Mouse (Mus musculus) MN1 (cell line): ENCODE measurements at regions not wholly inside any gene's neighbourhood (a gene's known extent, or its start where the extent isn't known, plus 50 kb on each side); places are given as distances from the start of the nearest gene placed in this dataset.

Experiments used
- DNase-seq: peaks from one replicate; pipeline ENCODE4 v3.0.0-alpha.2; 2016; ENCODE audit warnings: low spot score

DNA sequence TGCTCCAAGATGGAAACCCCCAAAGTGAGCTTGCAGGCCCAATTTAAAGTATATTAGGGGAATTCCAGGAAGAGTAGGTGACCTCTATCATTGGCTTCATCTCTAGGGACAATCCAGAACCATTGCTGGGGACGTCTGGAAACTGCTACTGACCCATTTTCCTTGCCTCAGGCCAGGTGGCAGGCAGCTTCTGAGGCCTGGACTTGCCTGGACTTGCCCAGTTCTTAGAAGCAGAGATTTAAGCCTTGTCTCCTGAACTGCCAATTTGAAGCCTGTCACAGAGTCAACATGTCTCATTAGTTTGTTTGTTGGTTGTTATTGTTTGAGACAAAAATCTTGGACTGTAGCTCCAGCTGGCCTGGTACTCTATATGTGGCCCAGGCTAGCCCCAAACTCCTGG is 151.1 kb downstream of the Sp3 start:
- no peak for DNase-seq

DNA sequence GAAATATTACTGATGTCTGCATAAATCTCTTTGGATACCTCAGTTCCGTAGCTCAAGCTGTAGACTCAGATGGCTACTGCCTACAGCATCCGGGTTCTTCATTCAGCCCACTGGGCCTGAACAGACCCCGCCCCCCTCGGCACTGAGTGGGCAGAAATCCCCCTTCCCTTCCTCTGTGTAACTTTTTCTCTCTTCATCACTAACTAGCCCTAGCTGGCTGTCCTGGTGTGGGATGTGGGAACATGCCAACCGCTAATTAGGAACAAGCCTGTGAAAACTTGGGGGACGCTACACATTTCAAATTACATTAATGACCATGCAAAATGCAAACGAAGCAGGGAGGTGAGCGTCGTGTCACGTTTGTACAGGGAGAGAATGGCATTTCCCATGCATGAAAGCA is 147.5 kb downstream of the Sp3 start:
- no peak for DNase-seq

DNA sequence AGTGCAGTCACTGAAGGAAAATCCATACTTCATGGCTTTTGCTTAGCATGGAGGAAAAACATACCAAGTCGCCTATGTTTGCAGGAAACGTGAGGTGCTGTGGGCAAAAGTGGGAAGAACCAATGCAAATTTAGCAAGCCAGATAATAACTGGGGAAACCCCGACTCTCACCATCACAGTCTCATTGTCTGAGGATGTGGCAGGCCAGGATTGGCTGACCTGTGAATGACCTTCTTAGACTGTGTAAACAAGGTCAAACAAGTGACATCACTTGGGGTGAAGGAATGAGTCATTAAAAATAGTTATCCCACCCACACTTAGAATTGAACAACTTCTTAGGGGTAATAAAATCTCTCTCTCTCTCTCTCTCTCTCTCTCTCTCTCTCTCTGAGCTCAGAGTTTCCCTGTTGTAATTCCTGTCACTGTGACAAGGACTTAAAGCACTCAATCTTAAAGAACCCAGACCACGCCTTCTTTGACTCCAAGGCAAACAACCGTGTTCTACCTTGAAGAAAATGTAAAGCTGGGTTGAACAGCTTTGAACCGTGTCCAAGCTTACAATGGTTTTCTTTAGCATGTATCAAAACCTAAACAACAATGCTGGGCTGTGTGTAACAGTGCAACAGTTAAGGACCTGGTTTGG is 142.0 kb downstream of the Sp3 start:
- DNase-seq, result no peak

DNA sequence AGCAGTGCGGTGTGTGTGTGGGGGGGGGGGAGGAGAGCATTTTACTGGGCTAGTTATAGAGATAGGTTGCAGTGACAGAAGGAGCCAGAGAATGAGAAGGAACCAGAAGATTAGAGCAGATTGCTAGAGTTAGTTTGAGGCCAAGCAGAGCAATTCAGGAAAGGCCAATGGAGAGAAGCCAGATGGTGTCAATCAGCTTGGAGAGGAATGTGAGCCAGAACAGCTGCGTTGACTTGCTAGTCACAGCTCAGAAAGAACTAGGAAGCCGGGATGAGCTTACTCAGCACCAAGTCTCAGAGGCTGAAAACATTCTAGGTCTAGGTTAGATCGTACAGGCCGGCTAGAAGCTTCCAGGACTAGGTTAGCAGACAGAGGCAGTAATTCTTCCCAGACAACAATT is 140.6 kb downstream of the Sp3 start:
- DNase-seq, result no peak

DNA sequence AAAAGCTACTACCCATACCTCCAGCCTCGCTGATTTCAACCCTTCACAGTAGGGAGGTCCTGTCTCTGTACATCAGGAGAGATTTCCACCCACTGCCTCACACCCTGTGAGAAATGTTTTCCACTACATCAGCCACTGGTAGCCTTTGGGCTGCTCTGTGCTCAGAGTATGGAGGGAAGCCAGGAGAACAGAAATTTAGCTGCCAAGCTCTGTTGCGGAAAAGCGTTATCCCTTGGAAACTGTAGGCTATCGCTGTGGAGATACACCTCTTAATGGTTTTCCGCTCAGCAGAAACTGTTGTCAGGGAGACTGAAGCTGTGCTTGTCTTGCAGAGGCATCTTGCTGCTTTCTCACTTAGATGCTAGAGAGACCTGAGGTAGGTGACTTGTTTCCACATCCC is 138.9 kb downstream of the Sp3 start:
- no peak for DNase-seq

DNA sequence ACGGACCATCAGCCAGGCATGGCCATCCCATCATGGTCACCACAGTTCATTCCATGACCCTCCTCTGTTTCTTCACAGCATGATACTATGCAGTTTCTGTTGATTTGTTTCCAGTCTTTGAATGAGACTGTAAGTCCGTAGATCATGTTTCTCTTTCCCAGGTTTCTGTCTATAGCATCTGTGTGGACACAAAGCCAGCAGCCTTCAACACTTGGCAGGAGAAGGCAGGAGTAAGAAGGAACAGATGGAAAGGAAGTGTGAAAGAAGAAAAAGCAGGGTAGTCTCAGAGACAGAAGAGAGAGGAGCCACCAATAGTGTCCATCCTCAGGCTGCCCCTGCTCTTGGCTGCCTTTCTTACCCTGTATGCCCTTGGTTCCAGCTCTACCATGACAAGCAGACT is 136.6 kb downstream of the Sp3 start:
- no peak for DNase-seq

DNA sequence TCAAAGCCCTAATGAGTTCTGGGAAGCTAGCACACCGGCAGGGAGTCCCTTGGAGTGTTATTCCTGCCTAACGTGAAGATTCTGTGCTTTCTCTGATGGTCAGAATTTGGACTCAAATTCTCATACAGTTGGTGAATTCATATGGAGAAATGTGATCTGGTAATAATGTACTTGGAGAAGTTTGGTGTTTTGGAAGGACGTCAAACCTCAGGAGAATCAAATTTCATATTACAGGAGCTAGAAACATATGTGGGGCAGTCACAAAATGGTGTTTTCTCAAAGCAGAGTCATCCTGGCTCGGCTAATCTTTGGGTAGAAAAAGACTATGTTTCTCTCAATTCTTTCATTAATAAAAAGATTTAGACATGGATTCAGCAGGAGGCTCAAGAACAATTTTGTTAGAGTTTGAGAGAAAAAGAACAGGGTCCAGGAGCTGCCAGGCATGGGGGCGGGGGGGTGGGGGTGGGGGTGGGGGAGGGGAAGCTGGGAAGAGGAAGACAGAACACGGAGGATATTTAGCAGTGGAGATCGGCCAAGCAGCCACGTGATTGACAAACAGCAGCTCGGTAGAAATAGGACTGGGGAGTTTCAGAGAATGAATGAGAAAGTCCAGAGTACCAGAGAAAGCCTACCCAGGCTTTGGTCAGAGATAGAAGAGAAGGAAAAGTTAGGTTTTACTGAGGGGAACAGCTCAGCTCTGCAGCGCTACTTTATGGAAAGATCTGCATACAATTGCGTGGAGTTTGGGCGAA is 130.6 kb downstream of the Sp3 start:
- DNase-seq, result no peak

DNA sequence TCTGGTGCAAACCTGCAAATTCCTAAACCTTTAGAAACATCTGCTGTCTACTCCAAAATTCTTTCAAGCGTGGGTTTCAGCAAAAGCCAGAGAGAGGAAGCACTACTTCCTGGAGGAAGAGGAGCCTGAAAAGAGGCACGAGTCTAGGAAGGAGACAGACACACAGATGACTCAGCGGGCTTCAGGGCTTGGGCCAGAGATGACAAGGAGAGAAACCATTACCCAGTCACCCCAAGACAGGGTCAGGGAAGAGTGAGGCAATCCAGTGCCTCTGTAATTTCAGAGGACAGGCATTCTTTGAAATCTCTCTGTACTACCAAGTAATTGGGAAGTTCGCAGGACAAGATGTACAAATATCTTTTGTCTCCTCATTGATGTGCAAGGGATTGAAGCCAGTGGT is 127.7 kb downstream of the Sp3 start:
- no peak for DNase-seq

DNA sequence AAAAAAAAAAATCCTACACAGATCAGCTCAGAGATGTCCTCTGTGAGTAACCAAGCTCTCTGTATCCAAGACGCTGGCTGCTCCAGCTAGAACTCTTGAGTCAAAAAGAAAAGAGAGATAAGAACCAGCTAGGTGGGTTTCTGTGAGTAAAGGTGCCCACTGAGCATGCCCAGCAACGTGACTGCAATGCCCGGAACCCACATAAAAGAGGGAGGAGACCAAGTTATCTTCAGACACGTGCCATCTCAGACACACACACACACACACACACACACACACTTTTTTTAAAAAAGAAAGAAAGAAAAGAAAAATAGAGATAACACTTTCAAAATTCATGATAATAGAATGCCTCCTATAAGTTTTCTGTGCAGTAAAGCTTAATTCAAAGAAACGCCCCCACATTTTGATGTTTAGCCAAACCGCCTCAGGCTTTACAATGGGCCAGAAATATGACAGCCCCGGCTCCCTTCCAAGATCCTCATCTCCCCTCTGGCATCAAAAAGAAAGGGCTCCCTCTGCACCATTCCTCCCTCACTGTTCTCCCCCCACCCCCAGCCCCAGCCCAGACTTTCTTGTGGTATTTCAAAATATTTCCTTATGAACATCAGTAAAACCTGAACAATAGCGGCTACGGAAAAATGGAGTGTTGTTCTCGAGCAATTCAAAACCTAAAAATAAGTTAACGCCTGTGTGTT is 124.8 kb downstream of the Sp3 start:
- DNase-seq, result no peak

DNA sequence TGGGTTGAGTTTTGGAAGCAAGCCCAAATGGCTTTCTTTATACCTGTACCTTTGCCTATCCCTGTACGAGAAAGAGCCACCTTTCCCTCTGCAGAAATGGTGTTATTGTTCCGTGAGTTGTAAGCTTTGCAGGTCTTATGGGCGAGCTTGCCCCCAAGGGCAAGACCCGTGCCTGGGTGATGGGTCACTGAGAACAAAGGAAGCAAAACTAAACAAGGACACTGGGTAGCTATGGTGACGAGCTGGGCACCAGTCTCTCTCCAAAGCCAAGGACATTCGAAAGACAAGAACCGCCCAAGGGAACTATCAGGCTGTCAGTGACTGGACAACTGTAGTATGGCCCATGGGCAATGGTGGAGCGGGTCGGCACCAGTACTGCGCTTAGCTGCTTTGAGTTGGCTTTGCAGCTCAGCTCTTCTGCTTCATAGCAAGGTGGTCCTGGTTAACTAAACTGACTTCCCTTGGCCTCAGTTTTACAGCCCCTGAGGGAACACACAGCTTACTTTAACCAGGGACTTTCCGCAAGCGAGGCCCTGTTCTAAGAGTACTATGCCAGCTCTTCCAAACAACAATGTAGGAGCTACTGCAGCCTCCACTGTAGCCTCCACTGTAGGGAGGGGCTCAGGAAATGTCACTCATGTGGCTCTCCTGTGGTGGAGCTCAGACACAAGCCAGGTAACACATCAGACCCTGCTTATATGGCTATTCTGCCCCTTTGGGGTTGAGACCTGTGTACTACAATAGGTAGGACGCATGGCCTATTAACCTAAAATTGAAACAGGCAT is 124.1 kb downstream of the Sp3 start:
- DNase-seq, result no peak

DNA sequence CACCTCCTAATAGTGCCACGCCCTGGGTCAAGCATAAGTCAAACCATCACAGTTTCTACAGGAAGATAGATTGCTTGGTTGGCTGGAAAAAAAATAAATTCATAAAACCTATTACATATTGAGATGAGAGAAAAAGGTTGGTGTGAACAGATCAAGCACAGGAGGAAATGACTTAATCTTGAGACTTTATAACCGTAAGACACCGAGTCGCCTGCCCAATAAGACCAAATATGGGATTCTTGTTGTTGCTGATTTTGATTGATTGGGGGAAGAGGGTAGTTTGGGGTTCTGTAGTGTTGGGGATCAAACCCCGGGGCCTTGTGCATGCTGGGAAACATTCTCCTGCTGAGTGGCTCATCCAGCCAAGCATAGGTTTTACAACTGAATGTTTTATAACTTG is 122.9 kb downstream of the Sp3 start:
- DNase-seq, result no peak

DNA sequence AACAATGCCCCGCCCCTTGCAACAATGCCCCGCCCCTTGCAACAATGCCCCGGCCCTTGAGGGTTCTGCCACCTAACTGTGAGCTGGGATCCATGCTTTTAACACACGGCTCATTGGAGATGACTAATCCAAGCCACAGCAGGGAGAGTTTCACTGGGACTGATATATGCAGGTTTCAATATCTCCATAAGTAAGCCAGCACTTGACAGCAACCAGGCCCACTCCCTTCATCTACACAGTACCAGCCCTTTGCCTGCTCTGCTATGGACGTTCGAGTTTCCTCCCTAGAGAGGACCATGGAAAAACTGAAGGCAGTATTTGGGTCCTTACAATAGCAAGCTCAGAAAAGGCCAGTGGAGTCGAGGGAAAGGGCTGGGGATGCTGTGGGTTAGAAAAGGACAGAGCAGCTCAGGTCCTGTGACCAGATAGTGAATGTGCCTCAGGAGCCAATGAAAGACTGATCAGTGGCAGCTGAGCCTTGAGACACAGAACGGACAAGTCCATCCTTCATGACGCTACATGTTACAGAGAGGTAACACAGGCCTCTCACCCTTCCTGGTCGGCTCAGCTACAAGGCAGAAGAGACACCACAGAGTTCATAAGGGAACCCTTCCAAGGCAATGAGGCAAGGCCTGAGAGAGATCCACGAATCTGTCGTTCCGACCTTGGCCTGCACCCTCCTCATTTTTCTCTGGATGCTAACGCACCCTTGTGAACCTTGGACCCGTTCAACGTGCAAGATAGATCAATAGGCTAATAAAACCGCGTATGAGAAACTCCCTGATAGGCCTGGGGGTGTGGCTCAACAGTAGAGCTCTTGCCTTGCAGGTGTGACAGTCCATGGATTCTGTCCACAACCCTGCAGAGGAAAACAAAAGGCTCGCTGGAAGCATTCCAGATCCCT is 114.5 kb downstream of the Sp3 start:
- DNase-seq, result no peak

DNA sequence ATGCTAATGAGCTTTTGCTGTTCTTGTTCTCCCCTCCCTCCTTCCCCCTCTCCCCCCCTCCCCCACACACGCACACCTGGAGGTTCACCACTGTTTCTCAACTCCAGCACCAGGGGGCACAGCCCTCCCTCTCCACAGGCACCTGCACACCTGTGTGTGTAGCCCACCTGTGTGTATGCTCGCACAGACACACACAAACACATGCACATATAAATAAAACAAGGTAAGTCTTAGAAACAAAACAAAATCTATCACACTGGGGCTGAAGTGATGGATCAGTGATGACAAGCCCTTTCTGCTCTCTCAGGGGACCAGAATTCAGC is 113.9 kb downstream of the Sp3 start:
- no peak for DNase-seq

DNA sequence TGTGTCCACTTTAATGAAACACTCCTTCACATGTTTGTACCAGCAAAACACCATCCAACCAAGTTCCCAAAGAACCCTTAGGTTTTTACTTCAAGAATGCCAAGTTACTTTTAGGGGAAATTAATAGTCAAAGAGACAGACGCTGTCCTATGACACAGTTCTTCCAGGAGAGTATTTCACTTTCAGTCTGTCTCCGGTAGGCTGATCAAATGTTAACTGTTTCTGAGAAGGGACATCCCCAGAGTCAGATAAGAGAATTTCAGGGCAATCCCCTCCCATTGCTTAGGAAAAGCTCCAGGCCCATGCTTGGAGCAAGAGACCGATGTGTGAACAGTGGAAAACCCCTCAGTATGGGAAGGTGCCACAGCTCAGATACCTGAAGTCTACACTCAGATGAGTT is 112.1 kb downstream of the Sp3 start:
- DNase-seq, result no peak

DNA sequence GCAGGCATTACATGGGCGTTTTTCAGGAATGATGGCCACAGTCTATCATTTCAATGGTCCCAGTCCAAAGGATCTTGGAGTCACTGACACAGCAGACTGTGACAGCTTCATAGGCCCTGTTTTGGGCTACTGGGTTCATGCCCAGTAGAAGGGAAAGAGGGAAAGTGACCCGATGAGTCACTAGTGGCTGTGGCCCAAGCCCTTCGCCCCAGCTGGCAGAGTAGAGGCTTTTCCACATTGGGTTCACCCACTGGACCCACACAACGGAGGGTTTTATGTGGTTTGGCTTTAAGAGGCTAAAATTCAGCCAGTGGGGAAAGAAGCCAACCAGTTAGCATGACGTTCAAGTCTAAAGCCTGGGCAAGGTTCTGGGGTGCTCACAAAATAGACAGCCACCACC is 108.4 kb downstream of the Sp3 start:
- DNase-seq, result no peak

DNA sequence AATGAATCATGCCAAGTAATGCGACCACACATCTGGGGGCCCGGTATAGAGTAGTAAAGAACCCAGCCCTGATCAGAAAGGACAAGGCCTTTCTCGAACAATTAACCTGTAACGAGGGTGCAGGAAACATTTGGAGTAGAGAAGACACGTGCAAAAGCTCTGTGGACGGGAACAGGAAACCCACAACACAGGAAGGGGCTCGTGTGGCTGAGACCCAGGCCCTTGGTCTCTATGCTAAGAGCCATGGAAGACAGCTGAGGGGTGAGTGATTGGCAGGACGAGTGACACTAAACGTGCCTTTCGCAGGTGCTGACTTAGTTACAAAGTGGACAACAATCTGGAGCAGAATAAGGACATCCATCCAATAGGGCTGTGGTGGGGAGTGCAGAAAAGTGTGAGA is 106.3 kb downstream of the Sp3 start:
- no peak for DNase-seq

DNA sequence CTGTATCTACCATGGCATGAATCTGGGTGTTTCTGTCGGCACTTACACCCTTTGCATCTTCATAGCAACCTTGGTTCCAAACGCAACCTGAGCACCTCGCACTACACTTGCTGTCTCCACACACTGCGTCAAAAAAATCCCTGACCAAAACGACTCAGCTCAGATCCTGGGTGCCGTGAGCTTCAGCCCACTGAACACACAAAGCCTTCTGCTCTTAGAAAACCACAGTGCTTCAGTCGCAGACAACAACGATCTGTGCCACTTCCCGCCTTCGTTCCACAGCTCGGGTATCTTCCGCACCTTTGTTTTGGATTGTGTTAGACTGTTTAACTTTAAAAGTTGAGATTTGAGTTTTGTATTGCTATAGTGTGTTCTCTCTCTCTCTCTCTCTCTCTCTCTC is 105.7 kb downstream of the Sp3 start:
- no peak for DNase-seq

DNA sequence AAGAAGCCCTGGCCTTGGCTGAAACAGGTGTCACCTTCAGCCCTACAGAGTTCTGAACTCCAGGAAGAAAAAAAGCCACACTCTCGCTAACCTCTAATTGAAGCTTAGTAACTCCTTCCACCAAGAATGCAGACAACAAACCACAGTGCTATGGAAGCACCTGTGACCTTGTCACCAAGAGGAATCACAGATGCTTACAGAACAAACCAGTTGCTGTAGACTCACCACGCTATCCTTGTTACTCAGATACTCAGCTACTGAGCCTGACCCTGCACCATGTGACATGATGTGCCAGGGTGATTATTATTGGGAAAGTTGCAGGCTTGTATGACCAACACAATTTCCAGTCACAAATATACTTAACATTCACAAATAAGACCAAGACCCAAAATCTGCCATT is 104.6 kb downstream of the Sp3 start:
- DNase-seq, result no peak

DNA sequence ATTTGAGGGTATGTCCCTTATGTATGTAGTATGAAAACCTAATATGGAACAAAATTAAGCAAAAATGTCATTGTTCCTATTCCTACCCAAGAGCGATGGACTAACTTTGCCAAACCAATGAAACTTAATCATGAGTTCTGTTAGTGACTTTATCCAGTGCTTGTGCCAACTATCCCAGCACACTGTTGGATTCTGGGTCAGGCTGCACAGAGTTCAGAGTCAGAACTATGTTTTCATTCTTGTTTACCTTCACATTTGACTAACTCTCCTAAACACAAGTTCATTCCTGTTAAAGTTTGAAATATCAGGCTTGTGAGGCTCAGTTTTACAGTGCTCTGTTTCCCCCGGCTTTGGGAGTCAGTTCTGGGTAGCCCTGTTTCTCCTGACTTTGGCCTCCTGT is 100.2 kb downstream of the Sp3 start:
- DNase-seq, result no peak

DNA sequence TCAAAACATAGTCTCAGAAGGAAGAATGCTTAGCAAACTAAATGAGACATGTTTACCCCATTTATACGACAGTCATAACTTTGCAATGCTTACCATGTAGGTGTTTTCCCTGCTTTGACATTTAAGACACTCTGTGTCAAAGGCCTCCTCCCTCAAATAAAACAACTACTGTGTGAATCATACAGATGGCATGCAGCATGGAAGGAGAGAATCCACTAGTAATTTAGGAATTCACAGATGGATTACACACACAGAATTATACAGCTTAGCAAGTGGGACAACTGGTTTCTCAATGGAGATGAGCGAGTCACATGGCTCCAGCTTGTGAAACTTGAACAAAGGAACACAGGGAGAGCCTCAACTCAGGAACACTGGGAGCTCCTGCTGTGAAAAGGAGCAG is 98.7 kb downstream of the Sp3 start:
- DNase-seq, result no peak

DNA sequence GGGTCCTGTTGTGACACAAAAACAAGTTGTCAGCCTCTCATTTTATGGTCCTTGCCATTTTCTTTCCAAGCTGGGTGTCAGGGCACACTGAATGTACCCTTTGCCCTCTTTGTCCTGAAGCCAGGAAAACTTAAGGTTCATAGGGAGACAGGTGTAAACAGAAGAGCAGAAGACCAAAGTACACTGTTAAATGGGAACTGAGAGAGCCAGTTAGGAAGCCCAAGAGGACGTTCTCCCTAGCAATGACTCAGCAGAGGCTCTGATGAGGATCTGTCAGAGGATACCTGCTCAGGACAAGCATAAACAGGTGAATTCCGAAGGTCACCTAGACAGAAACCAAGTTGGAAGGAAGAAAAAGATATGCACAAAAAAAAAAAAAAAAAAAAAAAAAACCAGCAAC is 94.0 kb downstream of the Sp3 start:
- no peak for DNase-seq
